Mouse (Mus musculus) kidney, postnatal 0 days (tissue): Measurements from ENCODE around the gene Nanos3. TPM values are rescaled to one million over a fixed set of nuclear protein-coding genes. Genes with fewer than 3 reads are reported as not detected.

Source experiments
- ATAC-seq: fragments of 200-750 bp; cut with Nextera tagmentation; replicated peaks from 2 replicates; pipeline ENCODE4 v1.8.0; 2017; ENCODE audit warnings: low read depth, moderate number of reproducible peaks, moderate TSS enrichment, moderate library complexity; ENCODE audit not compliant: low FRiP score
- DNase-seq: peaks from one replicate; pipeline ENCODE4 v3.0.0-alpha.2; 2016; ENCODE audit warnings: low spot score
- H3K27ac ChIP-seq: fragments of 300-500 bp; sonication (generic); 2 replicates; pipeline ENCODE4 v1.5.1; 2014; ENCODE audit warnings: mild to moderate bottlenecking
- H3K27me3 ChIP-seq: fragments of 300-500 bp; sonication (generic); 2 replicates; pipeline ENCODE4 v1.6.1; 2014; ENCODE audit warnings: low read length, mixed read lengths; ENCODE audit not compliant: insufficient read depth
- H3K36me3 ChIP-seq: fragments of 300-500 bp; sonication (generic); 2 replicates; pipeline ENCODE4 v1.6.1; 2014; ENCODE audit warnings: low read length, mixed read lengths; ENCODE audit not compliant: insufficient read depth
- H3K4me1 ChIP-seq: fragments of 300-500 bp; sonication (generic); replicated peaks from 2 replicates; pipeline ENCODE4 v1.6.1; 2014; ENCODE audit warnings: antibody characterized with exemption, low read length, mixed read lengths; ENCODE audit not compliant: insufficient read depth
- H3K4me2 ChIP-seq: fragments of 300-500 bp; sonication (generic); 2 replicates; pipeline ENCODE4 v1.6.1; 2014; ENCODE audit warnings: mild to moderate bottlenecking, low read length, moderate library complexity, mixed read lengths
- H3K4me3 ChIP-seq: fragments of 300-500 bp; sonication (generic); replicated peaks from 2 replicates; pipeline ENCODE4 v1.5.1; 2014; ENCODE audit warnings: low read depth, low read length
- H3K9ac ChIP-seq: fragments of 300-500 bp; sonication (generic); 2 replicates; pipeline ENCODE4 v1.6.1; 2014; ENCODE audit warnings: low read depth, low read length
- H3K9me3 ChIP-seq: fragments of 300-500 bp; sonication (generic); replicated peaks from 2 replicates; pipeline ENCODE4 v1.6.1; 2016; ENCODE audit warnings: low read length, inconsistent platforms, mixed read lengths
- CTCF ChIP-seq: IDR thresholded peaks from 2 replicates; pipeline ENCODE4 v1.5.1; 2016; ENCODE audit warnings: antibody characterized with exemption, low read depth, mild to moderate bottlenecking, moderate library complexity
- WGBS: fragments of 180-500 bp; shearing (Covaris S2); extraction: QIAGEN DNeasy Blood & Tissue Kit; methylation state at CpG from one replicate; pipeline ENCODE4 v1.1.7; 2014; 5-methylcytosine and 5-hydroxymethylcytosine counted together
- polyA plus RNA-seq: library from polyadenylated mRNA; unstranded; fragments of >200 nt; fragmentation: Nextera tagmentation; extraction: Ambion mirVana; gene quantifications from 2 replicates; pipeline ENCODE4 v1.2.1, GENCODE M21; 2015

Nanos3 gene
- polyA plus RNA-seq, 1 experiment from 2014 or later: 9.6 TPM

DNA sequence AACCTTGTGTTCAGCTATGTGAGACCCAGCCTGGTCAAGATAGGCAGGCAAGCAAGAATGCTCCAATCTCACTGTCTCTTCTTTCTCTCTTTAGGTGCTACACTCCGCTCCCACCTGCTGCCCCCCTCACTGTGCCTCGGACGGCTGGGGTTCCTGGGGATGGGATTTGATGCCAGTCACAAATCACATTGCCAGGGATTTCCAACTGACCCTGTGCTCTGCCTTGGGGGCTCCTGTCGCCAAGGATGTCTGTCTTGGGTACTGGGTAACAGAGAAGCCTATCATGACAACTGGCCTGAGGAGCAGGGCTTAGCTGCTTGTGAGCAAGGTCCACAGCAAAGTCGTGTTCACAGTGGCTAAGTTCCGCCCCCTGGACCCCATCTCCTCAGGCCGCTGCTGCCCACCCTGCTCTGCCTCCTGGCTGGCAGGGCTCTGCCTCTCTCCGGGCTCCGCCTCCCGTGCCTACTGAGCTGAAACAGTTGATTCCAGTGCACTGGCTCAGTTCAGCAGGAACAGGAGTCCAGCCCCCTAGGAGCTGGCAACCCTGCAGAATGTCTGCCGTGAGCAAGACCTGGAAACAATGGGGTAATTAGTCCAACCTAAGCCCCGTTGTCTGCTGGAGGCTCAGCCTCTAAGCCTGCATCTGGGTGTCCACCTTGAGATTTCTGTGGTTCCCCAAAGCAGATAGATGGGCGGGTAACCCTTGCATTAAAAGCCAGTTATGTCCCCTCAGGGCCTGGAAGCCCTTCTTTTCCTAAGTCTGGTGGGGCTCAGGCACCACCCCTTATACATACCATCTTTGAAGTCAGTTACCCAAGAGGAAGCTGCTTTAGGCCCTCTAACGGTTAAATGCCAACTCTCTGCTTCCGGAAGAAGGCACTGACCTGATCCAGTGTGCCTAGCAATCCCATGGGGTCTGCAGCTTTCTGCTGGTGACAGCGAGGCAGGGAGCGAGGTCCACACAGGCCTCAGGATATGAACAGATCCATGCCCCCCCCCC lies 23.7 kb upstream of the Nanos3 start:
- peak overlapping the region; percentile 82 for H3K27ac ChIP-seq
- WGBS: 34% methylated on average over 17 of the region's 17 CpGs
- DNase-seq: peak; percentile 78
- peaks cover 38% of the 10 kb centered on the region; the same call in 1 of the 2 replicates for H3K36me3 ChIP-seq
- H3K9me3 ChIP-seq: no peaks in the 10 kb centered on the region
- peak; percentile 52 for ATAC-seq
- no peaks in the 10 kb centered on the region for H3K27me3 ChIP-seq
- H3K4me1 ChIP-seq: peaks cover 24% of the 10 kb centered on the region
- H3K4me2 ChIP-seq: peak overlapping the region; percentile 5; the same call in 1 of the 2 replicates
- peak; percentile 36; the same call in 1 of the 2 replicates for TF ChIP-seq CTCF
- H3K9ac ChIP-seq: no peak overlapping the region
- H3K4me3 ChIP-seq: no peak overlapping the region

DNA sequence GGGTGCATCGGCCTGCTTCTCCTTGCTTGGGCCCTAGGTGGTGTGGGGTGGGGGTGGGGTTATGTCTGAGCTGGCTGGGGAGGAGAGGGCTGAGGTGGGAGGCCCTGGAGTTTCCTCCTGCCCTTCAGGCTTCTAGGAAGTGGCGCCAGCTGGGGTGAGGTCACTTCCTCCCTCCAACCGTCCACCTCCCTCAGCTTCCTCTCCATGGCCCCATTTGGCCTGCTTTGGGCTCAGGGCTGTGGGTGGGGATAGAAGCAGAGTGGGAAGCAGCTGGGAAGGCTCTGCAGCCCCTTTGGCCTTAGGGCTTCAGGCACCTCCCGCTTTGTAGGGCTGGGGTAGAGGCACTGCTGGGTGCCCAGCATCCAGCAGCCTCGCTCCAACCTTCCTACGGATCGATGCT lies 22.8 kb upstream of the Nanos3 start:
- ATAC-seq (peak; percentile 34; the same call in 1 of the 2 replicates), DNase-seq (peak; percentile 81)
- Histone ChIP-seq H3K9me3 (no peaks in the 10 kb centered on the region), H3K27me3 (no peaks in the 10 kb centered on the region), H3K4me2 (no peak overlapping the region), H3K36me3 (peaks cover 30% of the 10 kb centered on the region; the same call in 1 of the 2 replicates), H3K4me1 (peaks cover 27% of the 10 kb centered on the region), H3K27ac (peak overlapping the region; percentile 82), H3K9ac (no peak overlapping the region), H3K4me3 (no peak overlapping the region)
- TF ChIP-seq CTCF: no peak
- 40% methylated on average over 7 of the region's 7 CpGs for WGBS

DNA sequence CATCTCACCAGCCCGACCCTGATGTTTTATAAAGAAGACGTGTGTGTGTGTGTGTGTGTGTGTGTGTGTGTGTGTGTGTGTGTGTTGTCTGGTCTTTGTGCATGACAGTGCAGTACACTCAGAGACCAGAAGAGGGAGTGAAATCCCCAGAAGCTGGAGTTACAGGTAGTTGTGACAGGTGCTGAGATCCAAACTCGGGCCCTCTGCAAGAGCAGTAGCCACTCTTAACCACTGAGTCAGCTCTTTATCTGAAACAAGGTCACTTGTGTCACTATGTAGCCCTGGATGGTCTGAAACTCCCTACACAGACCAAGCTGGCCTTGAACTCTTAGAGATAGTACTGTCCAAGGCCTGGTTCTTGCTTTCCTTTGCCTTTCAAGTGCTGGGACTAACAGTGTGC lies 21.6 kb upstream of the Nanos3 start:
- H3K27ac ChIP-seq: no peak overlapping the region
- peak; percentile 28; the same call in 1 of the 2 replicates for TF ChIP-seq CTCF
- no peak for ATAC-seq
- no peaks in the 10 kb centered on the region for H3K27me3 ChIP-seq
- WGBS: 96% methylated on average over 3 of the region's 3 CpGs
- H3K4me3 ChIP-seq: no peak overlapping the region
- H3K9ac ChIP-seq: no peak overlapping the region
- no peak overlapping the region for H3K4me2 ChIP-seq
- H3K9me3 ChIP-seq: no peaks in the 10 kb centered on the region
- H3K4me1 ChIP-seq: peaks cover 35% of the 10 kb centered on the region
- H3K36me3 ChIP-seq: peaks cover 23% of the 10 kb centered on the region; the same call in 1 of the 2 replicates
- no peak for DNase-seq

DNA sequence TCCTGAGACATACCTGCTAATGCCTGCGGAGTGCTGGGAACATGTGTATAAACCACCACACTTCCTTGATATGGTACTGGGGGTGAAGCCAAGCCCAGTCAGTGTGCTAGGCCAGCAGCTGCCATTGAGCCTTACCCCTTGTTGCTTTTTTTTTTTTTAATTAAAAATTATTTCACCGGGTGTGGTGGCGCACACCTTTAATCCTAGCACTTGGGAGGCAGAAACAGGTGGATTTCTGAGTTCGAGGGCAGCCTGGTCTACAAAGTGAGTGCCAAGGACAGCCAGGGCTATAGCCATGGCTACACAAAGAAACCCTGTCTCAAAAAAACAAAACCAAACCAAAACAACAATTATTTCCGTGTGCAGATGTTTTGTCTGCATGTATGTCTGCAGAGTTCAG lies 20.1 kb upstream of the Nanos3 start:
- H3K27me3 ChIP-seq: no peaks in the 10 kb centered on the region
- H3K4me2 ChIP-seq: no peak overlapping the region
- no peaks in the 10 kb centered on the region for H3K9me3 ChIP-seq
- TF ChIP-seq CTCF: no peak
- H3K4me3 ChIP-seq: no peak overlapping the region
- DNase-seq (no peak), ATAC-seq (no peak)
- no peak overlapping the region for H3K27ac ChIP-seq
- peaks cover 47% of the 10 kb centered on the region for H3K4me1 ChIP-seq
- H3K9ac ChIP-seq: no peak overlapping the region
- H3K36me3 ChIP-seq: peaks cover 15% of the 10 kb centered on the region; the same call in 1 of the 2 replicates
- 92% methylated on average over 5 of the region's 5 CpGs for WGBS

DNA sequence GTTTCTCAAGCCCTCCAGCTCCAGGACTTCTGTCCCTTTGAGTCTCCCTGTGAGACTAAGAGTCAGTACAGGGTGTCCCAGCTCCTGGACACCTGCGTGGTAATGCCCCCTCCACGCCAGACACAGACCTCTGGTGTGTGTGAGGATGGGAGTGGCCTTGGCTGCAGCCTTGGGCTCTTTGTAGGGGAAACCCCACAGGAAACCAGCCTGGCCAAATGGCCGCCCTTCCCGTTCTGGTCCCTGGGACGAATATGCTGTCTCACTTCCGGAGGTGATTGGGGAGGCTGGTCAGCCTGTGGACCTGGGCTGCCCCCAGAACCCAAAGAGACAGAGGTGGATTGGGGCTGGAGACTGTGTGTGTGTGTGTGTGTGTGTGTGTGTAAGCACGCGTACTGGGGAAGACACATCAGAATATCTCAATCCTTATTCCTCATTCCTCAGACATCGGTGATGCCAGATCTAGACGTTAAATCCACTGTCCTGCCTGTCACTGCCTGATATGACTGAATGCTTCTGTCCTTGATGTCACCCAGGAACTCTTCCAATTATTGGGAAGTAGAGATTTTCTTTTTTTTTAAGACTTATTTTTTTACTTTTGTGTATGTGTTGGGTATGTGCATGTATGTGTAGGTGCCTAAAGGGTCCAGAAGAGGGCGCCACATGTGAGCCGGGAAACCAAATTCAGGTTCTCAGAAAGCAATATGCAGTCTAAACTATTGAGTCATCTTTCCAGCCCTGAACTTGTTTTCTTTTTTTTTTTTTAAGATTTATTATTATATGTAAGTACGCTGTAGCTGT lies 19.2 kb upstream of the Nanos3 start:
- peak; percentile 4; the same call in 1 of the 2 replicates for ATAC-seq
- peak overlapping the region; percentile 66 for H3K4me3 ChIP-seq
- no peaks in the 10 kb centered on the region for H3K9me3 ChIP-seq
- H3K27ac ChIP-seq: peak overlapping the region; percentile 96
- no peaks in the 10 kb centered on the region for H3K27me3 ChIP-seq
- WGBS: 41% methylated on average over 13 of the region's 13 CpGs
- peak; percentile 67 for TF ChIP-seq CTCF
- peak overlapping the region; percentile 70 for H3K9ac ChIP-seq
- peak; percentile 77 for DNase-seq
- H3K4me2 ChIP-seq: peak overlapping the region; percentile 87
- 0 out of 2 replicates have a peak, but pooled peaks cover 11% of the 10 kb centered on the region for H3K36me3 ChIP-seq
- peaks cover 54% of the 10 kb centered on the region for H3K4me1 ChIP-seq
